In genomic region chr16:18696074-18696819, GRCm38 (mm10) we compare ENCODE assay signal across 7 mouse cellular contexts.
DNase-seq lines count a peak whose midpoint lies in the region; ATAC-seq lines count a peak whose summit lies in the region.

No protein-coding gene starts in this region.

- peaks cover 7% of the 10 kb centered on the region for H3K4me1 ChIP-seq in limb, embryonic 10.5 days
- peaks cover 7% of the 10 kb centered on the region; the same call in 1 of the 2 replicates for H3K4me1 ChIP-seq in midbrain, embryonic 13.5 days (replicated peaks)

- no peaks in the 10 kb centered on the region for H3K36me3 ChIP-seq in limb, embryonic 10.5 days
- H3K36me3 ChIP-seq in midbrain, embryonic 13.5 days = no peaks in the 10 kb centered on the region

- H3K4me2 ChIP-seq in midbrain, embryonic 13.5 days (replicated peaks) = peak overlapping the region; percentile 5; the same call in 1 of the 2 replicates

- DNase-seq in adrenal gland, adult 8-10 months = peak; percentile 59
- peak; percentile 87 for DNase-seq in embryo, embryonic 9.5 days (ENCODE audit: extremely low spot score)
- peak; percentile 96 for DNase-seq in heart, adult 11 months
- peak; percentile 82 for DNase-seq in kidney, adult 18-20 months
- DNase-seq in limb, embryonic 10.5 days (ENCODE audit: low spot score) = peak; percentile 91
- DNase-seq in spleen, postnatal 10 days (ENCODE audit: low spot score in 2 of 2) = peak; percentile 58 to 83

- H3K9me3 ChIP-seq in limb, embryonic 10.5 days (replicated peaks) = no peaks in the 10 kb centered on the region
- no peaks in the 10 kb centered on the region for H3K9me3 ChIP-seq in midbrain, embryonic 13.5 days

- WGBS in limb, embryonic 10.5 days = 13% methylated on average over 20 of the region's 20 CpGs
- 11% methylated on average over 20 of the region's 20 CpGs for WGBS in midbrain, embryonic 13.5 days

- 0 out of 2 replicates have a peak overlapping the region, but pooled peaks have one; percentile 5 for H3K4me3 ChIP-seq in limb, embryonic 10.5 days
- H3K4me3 ChIP-seq in midbrain, embryonic 13.5 days (replicated peaks) = no peak overlapping the region

- H3K27ac ChIP-seq in limb, embryonic 10.5 days = no peak overlapping the region
- H3K27ac ChIP-seq in midbrain, embryonic 13.5 days = no peak overlapping the region

- H3K9ac ChIP-seq in midbrain, embryonic 13.5 days (replicated peaks) = no peak overlapping the region

- H3K27me3 ChIP-seq in limb, embryonic 10.5 days (ENCODE audit: low read depth, poor library complexity, severe bottlenecking) = no peaks in the 10 kb centered on the region
- H3K27me3 ChIP-seq in midbrain, embryonic 13.5 days = no peaks in the 10 kb centered on the region

- peak; percentile 66; the same call in 1 of the 2 replicates for ATAC-seq in midbrain, embryonic 13.5 days
